Mouse (Mus musculus) kidney, postnatal 10 days (tissue): ENCODE results near the gene Gm10722.
"Not testable (repeated sequence)": the region's sequence is repeated elsewhere in the genome, so short reads cannot be mapped to it uniquely, and the experiment has no call there.

Experiments used
- DNase-seq: peaks from one replicate; pipeline ENCODE4 v3.0.0; 2021; ENCODE audit warnings: mixed read lengths

The Gm10722 gene

DNA sequence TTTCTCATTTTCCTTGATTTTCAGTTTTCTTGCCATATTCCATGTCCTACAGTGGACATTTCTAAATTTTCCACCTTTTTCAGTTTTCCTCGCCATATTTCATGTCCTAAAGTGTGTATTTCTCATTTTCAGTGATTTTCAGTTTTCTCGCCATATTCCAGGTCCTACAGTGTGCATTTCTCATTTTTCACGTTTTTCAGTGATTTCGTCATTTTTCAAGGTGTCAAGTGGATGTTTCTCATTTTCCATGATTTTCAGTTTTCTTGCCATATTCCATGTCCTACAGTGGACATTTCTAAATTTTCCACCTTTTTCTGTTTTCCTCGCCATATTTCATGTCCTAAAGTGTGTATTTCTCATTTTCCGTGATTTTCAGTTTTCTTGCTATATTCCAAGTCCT, 24.9 kb downstream of the Gm10722 start:
- peak; percentile 47 for DNase-seq

DNA sequence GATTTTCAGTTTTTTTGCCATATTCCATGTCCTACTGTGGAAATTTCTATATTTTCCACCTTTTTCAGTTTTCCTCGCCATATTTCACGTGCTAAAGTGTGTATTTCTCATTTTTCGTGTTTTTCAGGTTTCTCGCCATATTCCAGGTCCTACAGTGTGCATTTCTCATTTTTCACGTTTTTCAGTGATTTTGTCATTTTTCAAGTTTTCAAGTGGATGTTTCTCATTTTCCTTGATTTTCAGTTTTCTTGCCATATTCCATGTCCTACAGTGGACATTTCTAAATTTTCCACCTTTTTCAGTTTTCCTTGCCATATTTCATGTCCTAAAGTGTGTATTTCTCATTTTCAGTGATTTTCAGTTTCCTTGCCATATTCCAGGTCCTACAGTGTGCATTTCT, 25.4 kb downstream of the Gm10722 start:
- not testable (repeated sequence) for DNase-seq

DNA sequence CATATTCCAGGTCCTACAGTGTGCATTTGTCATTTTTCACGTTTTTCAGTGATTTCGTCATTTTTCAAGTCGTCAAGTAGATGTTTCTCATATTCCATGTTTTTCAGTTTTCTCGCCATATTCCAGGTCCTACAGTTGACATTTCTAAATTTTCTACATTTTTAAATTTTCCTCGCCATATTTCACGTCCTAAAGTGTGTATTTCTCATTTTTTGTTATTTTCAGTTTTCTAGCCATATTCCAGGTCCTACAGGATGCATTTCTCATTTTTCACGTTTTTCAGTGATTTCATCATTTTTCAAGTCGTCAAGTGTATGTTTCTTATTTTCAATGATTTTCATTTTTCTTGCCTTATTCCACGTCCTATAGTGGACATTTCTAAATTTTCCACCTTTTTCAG, 26.0 kb downstream of the Gm10722 start:
- DNase-seq = not testable (repeated sequence)

GRCm38 (mm10) chr9:3027200-3027599, 26.5 kb downstream of the Gm10722 start:
- DNase-seq = not testable (repeated sequence)

DNA sequence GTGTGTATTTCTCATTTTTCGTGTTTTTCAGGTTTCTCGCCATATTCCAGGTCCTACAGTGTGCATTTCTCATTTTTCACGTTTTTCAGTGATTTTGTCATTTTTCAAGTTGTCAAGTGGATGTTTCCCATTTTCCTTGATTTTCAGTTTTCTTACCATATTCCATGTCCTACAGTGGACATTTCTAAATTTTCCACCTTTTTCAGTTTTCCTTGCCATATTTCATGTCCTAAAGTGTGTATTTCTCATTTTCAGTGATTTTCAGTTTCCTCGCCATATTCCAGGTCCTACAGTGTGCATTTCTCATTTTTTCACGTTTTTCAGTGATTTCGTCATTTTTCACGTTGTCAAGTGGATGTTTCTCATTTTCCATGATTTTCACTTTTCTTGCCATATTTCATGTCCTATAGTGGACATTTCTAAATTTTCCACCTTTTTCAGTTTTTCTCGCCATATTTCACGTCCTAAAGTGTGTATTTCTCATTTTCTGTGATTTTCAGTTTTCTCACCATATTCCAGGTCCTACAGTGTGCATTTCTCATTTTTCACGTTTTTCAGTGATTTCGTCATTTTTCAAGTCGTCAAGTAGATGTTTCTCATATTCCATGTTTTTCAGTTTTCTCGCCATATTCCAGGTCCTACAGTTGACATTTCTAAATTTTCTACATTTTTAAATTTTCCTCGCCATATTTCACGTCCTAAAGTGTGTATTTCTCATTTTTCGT, 28.7 kb downstream of the Gm10722 start:
- peak; percentile 4 for DNase-seq

DNA sequence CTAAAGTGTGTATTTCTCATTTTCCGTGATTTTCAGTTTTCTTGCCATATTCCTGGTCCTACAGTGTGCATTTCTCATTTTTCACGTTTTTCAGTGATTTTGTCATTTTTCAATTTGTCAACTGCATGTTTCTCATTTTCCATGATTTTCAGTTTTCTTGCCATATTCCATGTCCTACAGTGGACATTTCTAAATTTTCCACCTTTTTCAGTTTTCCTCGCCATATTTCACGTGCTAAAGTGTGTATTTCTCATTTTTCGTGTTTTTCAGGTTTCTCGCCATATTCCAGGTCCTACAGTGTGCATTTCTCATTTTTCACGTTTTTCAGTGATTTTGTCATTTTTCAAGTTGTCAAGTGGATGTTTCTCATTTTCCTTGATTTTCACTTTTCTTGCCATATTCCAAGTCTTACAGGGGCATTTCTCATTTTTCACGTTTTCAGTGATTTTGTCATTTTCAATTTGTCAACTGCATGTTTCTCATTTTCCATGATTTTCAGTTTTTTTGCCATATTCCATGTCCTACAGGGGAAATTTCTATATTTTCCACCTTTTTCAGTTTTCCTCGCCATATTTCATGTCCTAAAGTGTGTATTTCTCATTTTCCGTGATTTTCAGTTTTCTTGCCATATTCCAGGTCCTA, 30.1 kb downstream of the Gm10722 start:
- not testable (repeated sequence) for DNase-seq

- not testable (repeated sequence) for DNase-seq
Observed at GRCm38 (mm10) chr9:3034299-3034698, 33.6 kb downstream of the Gm10722 start, which contains the start of gene Gm17535. Gene Gm17535, plus strand, starts transcription at chr9:3034599.

DNA sequence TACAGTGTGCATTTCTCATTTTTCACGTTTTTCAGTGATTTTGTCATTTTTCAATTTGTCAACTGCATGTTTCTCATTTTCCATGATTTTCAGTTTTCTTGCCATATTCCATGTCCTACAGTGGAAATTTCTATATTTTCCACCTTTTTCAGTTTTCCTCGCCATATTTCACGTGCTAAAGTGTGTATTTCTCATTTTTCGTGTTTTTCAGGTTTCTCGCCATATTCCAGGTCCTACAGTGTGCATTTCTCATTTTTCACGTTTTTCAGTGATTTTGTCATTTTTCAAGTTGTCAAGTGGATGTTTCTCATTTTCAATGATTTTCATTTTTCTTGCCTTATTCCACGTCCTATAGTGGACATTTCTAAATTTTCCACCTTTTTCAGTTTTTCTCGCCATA, 35.9 kb downstream of the Gm10722 start, which contains the start of gene Gm10715:
TSS of gene Gm10715 (plus strand) at position 301 of the 400 bp plus-strand sequence.
- not testable (repeated sequence) for DNase-seq

- not testable (repeated sequence) for DNase-seq
Observed at GRCm38 (mm10) chr9:3038161-3038560, 37.4 kb downstream of the Gm10722 start.
